Mouse (Mus musculus): ENCODE data around the gene Lin37. TPM values are rescaled to one million over a fixed set of nuclear protein-coding genes. Genes with fewer than 3 reads are reported as not detected.

Gene Lin37
- total RNA-seq, 1 experiment from 2014 or later: 41.4 TPM

GRCm38 (mm10) chr7:30557901-30558514, 1.6 kb downstream of the Lin37 start:
- ATAC-seq (ENCODE audit: extremely low read depth, insufficient number of reproducible peaks, low FRiP score, poor library complexity, severe bottlenecking): no peak

- ATAC-seq (ENCODE audit: extremely low read depth, insufficient number of reproducible peaks, low FRiP score, poor library complexity, severe bottlenecking): no peak
These were observed 2.6 kb downstream of the Lin37 start for GRCm38 (mm10) chr7:30556894-30557536.

DNA sequence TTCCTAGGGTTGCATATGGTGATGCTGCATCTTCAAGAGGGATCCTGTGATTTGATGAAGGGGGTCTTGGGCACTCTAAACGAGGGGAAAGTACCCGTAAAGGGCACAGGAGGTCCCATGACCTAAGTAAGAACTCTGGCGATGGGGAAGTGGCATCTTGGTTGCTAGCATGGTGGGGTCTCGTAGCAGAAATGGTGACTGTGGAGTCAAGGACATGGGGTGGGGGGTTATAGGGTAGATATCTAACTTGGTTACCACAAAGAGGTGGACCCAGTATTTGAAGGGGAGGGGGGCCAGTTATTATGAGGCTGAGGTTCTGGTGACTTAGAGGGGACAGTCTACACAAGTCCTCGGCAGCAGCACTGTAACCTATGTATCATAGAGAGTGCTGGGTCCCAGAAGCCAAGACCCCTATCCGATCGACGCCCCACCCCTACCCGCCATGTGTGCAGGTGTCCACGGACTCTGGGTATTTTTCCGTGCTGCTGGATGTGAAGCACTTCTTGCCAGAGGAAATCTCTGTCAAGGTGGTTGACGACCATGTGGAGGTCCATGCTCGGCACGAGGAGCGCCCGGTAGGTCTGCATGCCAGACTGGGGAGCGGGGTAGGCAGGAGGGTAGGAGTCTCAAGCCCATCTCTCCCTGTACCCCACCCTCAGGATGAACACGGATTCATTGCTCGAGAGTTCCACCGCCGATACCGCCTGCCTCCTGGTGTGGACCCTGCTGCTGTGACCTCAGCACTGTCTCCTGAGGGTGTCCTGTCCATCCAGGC, 5.6 kb downstream of the Lin37 start:
- no peak for ATAC-seq (ENCODE audit: extremely low read depth, insufficient number of reproducible peaks, low FRiP score, poor library complexity, severe bottlenecking)

GRCm38 (mm10) chr7:30553021-30553589, 6.5 kb downstream of the Lin37 start:
- ATAC-seq (ENCODE audit: extremely low read depth, insufficient number of reproducible peaks, low FRiP score, poor library complexity, severe bottlenecking): no peak

DNA sequence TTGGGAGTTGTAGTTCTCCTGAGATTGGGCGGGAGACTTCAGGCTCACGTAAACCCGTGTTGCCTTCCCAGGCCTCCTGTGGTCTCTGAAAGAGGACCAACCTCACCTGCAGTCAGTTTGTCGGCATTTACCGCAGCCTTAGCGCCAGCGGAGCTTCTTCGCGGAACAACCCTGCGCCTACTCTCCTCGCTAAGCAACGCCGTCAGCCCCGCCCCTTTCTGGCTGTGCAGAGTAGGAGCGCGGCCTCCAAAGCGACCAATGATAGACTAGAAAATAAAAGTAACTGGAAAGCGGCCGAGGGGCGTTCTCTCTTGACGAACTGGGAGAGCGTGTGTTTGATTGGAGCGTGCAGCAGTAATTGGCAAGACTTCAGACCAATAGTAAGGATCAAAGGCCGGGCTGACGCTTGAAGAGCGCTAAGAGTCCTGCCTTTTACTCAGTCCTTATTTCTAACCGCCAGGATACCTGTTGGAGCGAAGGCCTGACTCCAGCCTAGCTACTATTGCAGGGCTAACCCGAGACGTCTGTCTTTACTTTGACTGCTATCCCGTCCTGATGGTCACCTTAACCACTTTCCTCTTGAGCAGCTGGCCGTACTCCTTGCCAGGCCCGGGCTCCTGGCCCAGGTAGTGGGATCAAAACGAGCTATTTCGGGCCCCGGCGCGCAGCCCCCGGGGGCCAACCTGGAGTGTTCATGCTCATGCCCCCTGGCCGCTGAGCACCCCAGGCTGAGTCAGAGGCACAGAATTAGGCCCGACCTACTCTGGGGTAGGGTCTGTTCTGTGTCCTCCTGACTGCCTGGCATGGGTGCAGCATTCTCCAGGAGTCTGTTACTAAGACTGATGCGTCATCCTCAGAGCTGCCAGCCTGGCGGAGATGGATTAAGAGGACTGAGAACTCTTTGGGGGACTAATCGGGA, 7.3 kb downstream of the Lin37 start, which contains the start of the genes Hspb6 and Proser3:
TSS of gene Hspb6 (plus strand) at position 77 of the 919 bp plus-strand sequence.
TSS of gene Proser3 (minus strand) at position 198 of the 919 bp plus-strand sequence.
- peak; percentile 95 for ATAC-seq (ENCODE audit: extremely low read depth, insufficient number of reproducible peaks, low FRiP score, poor library complexity, severe bottlenecking)

DNA sequence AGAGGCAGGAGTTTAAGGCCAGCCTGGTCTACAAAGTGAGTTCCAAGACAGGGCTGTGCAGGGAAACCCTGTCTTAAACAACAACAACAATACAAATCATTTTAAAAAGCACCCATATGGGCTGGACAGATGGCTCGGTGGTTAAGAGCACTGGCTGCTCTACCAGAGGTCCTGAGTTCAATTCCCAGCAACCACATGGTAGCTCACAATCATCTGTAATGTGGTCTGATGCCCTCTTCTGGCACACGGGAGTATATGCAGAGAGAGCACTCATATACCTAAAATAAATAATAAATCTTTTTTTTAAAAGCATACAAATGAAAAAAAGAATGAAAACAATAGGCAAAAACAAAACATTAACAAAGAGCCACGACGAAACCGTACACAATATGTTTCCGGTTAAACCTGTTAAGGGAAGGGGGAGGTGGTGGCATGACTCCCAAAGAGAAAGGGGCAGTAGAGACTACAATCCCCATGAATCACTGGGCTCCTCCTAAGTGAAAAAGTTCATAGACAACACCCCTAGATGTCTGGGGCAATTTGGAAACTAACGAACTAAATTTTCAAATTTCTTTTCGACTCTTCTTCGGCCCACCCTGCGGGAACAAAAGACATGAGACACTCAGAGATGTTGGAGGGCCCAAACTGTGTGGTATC, 8.1 kb downstream of the Lin37 start:
- peak; percentile 46 for ATAC-seq (ENCODE audit: extremely low read depth, insufficient number of reproducible peaks, low FRiP score, poor library complexity, severe bottlenecking)

DNA sequence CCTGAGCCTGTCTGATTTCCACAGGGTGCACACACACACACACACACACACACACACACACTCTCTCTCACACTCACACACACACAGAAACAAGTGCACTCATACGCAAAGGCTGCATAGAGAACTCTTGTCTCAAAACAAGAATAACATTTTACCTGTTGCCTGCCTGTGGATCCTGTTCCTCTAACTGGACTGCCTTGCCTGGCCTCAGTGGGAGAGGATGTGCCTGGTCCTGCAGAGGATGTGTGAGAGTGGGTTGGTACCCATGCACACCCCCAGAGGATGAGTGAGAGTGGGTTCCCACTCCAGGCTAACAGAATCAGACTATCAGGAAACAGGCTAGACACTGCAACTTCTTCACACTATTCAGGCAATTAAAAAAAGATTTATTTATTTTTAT, 9.0 kb downstream of the Lin37 start:
- ATAC-seq (ENCODE audit: extremely low read depth, insufficient number of reproducible peaks, low FRiP score, poor library complexity, severe bottlenecking): no peak

DNA sequence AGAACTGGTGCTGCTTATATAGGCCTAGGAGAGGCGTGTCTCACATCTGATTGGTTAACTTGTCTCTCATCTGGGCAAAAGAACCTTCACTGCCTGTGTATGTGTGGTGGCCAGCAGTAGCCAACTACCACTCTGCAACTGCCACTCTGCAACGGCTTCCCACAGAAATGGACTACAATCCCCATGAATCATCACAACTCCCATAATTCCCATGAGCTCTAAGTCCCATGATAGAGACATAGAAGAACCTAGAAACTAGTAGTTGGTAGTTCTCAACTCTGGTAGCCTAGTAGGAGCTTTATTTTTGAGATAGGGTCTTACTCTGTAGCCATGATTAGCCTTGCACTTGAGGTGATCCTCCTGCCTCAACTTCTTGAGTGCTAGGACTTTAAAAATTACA, 9.8 kb downstream of the Lin37 start:
- no peak for ATAC-seq (ENCODE audit: extremely low read depth, insufficient number of reproducible peaks, low FRiP score, poor library complexity, severe bottlenecking)

DNA sequence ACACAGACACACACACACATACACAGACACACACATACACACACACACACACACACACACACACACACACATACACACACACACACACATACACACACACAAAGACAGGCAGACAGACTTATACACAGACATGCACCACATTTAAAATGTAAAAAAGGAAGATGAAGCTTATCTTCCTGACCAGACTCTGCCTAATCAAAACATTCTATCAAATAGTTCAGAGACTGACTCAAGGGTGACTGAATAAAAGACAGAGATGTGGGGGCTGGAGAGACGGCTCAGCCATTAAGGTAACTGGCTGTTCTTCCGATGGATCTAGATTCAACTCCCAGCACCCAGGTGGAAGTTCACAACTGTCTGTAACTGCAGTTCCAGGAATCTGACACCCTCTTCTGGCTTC, 15.3 kb downstream of the Lin37 start:
- no peak for ATAC-seq (ENCODE audit: extremely low read depth, insufficient number of reproducible peaks, low FRiP score, poor library complexity, severe bottlenecking)

DNA sequence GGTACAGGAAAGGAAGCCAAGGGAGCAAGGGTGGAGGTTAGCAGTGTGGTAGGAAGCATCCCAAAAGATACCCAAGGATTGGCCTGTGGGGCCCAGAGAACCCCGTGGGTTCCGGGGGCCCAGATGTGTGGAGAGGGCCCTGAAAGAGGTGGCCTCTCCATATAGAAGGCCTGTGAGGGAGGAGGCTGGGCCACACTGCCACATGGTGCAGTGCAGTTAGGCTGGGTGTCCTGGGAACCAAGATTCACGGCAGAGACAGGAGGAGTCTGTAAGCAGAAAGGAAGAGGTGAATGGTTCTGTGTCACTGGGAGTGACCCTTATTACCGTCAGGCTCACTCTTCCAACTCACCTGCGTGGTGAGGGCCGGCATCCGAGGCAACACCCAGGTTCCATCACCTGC, 19.1 kb downstream of the Lin37 start:
- no peak for ATAC-seq (ENCODE audit: extremely low read depth, insufficient number of reproducible peaks, low FRiP score, poor library complexity, severe bottlenecking)

DNA sequence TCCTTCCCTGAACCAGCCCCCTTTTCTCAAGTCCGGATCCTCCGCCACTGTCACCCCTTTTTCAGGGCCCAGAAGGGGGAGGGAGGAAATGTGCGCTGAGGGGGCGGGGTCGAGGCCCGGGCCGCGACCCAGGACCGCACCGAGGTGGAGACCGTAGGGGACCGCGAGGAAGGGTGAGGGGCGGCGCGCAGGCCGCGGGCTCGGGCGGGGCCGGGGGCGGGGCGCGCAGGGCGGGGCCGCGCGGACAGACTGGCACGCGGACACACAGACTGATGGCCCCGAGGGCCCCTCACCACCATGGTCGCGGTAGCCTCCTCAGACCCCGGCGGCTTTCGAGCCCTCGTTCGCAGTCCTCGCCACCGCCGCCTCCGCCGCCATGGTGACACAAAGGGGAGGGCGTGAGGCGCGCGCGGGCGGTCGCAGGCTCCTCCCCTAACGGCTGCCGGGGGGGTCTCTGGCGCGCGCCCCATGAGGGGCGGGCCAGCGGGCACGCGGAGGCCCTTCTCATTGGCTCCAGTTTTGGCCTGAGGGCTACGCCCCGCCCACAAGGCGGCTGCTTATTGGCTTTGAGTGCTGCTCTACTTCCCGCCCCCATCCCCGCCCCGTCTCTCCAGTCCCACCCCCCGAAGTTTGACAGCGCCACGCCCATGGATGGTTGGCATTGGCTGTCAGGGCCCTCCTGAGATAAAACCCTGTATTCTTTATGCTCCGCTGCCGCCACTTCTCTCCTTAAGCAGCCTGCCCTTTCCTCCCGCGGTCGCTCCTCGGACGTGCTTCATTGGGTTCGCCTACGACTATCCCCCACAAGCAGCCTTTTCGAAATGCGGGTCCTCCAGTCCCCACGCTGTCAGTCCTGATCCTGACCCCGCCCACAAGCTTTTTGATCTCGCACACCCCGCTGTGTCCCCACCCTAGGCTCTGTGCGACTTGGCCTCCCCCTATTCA, 24.7 kb downstream of the Lin37 start, which contains the start of gene Arhgap33:
TSS of gene Arhgap33 (minus strand) at position 428 of the 945 bp plus-strand sequence.
- peak; percentile 87 for ATAC-seq (ENCODE audit: extremely low read depth, insufficient number of reproducible peaks, low FRiP score, poor library complexity, severe bottlenecking)

DNA sequence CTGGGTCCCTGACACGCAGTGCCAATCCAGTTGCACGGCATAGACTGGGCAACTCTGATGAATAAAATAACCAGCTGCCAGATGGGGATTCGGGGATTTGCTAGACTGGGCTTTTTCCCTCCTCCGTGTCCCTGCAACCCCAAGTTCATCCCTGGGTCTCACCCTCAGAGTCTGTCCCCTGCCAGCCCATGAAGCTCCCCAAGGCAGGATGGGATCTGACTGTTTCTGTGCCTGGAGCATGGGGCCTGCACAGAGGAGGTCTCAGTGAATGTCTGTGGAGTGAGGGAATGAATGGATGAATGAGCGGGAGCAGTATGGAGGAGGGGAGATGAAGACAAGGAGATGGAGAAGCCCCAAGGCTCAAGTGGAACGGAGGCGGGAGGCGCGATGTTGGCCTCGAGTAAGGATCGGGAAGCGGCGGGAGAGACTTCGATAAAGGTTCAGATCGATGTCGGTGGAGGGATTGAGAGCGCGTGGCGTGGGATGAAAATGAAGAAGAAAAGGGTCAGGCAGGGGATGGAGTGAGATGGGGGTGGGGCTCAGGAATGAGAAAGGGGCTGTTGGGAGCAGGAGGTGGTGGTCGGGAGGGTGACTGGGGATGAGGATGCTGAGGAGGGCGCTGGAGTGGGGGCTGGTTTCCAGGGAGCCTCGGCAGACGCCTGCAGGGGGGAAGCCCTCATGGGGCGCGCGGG, 25.6 kb downstream of the Lin37 start:
- no peak for ATAC-seq (ENCODE audit: extremely low read depth, insufficient number of reproducible peaks, low FRiP score, poor library complexity, severe bottlenecking)

DNA sequence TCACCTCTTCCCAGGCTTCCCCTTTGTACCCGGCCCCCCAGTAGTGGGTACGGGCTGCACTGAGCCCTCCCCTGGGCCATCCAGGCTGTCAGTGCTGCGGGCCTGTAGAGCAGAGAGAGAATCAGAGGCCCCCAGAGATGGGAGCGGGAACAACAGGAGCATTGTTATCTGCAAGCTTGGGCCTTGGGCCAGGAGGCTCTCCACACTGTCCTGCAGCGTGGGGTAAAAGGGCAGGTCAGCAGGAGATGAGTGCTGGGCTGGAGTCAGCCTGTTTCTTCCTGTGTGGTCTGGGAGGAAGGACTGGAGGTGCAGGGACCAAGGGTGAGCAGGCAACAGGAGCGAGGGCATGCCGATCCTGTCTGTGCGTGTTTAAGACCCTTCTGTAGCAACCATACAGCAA, 26.7 kb downstream of the Lin37 start:
- no peak for ATAC-seq (ENCODE audit: extremely low read depth, insufficient number of reproducible peaks, low FRiP score, poor library complexity, severe bottlenecking)

- ATAC-seq (ENCODE audit: extremely low read depth, insufficient number of reproducible peaks, low FRiP score, poor library complexity, severe bottlenecking): no peak
These were observed 28.3 kb downstream of the Lin37 start for GRCm38 (mm10) chr7:30531291-30531815.

GRCm38 (mm10) chr7:30526981-30527380, 32.7 kb downstream of the Lin37 start:
- no peak for ATAC-seq (ENCODE audit: extremely low read depth, insufficient number of reproducible peaks, low FRiP score, poor library complexity, severe bottlenecking)

DNA sequence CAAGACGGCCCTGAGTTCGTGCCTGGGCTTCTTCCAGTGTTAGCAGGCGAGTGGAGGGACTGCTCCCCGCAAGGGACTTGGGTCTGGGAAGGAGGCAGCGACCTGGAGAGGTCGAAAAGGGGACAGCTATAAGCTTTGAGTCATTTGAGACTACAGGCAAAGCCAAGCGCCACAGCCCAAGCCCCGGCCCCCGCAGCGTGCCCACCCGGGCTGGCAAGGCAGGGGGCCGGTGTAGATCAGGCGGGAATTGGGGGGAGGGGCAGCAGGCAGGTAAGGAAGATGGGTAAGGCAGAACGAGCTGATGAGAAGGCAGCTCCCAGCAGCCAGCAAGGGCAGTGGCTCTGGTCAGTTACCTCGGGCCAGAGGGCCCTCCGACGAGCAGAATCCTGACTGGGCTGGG, 33.2 kb downstream of the Lin37 start:
- no peak for ATAC-seq (ENCODE audit: extremely low read depth, insufficient number of reproducible peaks, low FRiP score, poor library complexity, severe bottlenecking)

All from neutrophil, adult 5-6 weeks (primary cell).